Mouse (Mus musculus): ENCODE data around the gene Apobec3. TPM values are rescaled to one million over a fixed set of nuclear protein-coding genes. Genes with fewer than 3 reads are reported as not detected.
"Not testable (repeated sequence)": the region's sequence is repeated elsewhere in the genome, so short reads cannot be mapped to it uniquely, and the experiment has no call there.

The Apobec3 gene
- total RNA-seq, 2 experiments from 2014 or later: 28.4 to 33.4 TPM

DNA sequence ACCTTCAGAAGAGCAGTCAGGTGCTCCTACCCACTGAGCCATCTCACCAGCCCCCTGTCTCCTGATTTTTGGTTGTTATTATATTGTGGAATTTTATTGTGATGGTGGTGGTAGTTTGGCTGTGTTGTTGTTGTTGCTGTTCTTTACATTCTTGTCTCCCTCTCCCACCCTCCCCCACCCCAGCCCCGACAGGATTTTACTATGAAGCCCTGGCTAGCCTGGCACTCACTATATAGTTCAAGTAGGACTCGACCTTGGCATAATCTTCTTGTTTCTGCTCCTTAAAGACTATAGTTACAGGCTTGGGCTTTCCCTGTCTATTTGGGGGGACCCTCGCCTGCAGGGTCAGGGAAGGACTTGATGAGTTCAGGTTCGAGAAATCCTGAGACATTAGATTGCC lies 2.9 kb downstream of the Apobec3 start:
- DNase-seq (ENCODE audit: low spot score in 2 of 2): no peak

DNA sequence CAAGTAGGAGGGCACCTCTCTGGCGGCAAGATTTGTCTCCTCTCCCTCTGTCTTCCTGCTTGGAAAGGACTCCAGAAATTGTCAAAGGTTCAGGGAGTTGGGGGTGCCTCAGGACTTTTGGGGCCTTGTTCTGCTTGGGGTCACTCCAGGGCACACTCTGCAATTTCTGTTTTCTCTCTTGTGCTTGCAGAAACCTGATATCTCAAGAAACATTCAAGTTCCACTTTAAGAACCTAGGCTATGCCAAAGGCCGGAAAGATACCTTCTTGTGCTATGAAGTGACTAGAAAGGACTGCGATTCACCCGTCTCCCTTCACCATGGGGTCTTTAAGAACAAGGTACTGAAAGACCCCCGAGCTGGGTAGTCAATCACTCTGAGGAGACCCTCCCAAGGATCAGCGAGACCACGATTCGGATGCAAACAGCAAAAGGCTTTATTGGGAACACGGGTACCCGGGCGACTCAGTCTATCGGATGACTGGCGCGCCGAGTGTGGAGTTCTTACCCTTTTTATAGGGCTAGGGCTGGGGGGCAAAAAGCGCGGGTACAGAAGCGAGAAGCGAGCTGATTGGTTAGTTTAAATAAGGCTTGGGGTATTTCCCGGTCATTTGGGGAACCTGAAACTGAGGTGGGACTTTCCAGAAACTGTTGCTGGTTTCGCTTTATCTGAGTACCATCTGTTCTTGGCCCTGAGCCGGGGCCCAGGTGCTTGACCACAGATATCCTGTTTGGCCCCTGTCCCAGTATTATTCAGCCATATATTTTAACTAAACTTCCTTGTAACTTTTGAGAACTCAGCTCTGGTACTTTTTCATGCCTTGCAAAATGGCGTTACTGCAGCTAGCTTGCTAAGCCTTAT lies 4.0 kb downstream of the Apobec3 start:
- not testable (repeated sequence) for DNase-seq (ENCODE audit: low spot score in 2 of 2)

DNA sequence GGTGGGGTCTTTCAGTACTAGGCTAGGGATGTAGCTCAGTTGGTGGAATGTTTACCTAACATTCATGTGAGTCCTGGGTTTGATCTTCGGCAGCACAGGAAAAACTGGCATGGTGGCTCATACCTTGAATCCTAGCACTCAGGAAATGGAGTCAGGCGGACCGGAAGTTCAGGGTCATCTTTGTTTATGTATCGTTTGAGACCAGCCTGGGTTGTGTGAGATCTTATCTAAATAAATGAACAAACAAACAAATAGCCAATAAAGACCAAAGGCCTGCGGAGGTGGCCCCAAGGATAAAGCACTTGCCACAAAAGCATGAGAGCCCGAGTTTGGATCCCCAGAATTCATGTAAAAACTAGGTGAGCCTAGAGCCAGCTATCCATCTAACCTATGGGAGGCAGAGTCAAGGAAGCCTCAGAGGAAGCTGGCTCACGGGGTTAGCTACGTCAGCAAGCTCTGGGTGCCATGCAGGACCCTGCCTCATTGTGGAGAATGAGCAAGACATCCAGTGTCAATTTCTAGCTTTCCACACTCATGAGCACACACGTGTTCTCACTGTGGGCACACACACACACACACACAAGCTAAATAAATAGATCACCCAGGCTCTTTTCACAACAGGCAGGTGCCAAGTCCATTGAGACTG lies 4.7 kb downstream of the Apobec3 start:
- no peak for DNase-seq (ENCODE audit: low spot score in 2 of 2)

DNA sequence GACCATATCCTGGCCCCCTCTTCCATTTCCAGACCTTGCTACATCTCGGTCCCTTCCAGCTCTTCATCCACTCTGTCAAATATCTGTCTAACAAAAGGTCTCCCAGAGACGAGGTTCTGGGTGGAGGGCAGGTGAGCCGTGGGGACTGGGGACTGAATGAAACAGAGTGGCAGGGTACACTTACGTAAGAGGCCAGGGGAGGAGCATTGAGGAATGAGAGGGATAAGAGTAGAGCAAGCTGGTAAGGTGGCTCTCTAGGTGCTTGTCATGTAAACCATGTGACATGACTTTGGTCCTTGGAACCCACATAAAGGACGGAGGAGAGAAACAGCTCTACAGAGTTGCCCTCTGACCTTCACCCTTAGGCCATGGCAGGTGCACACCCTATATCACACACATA lies 7.5 kb downstream of the Apobec3 start:
- DNase-seq (ENCODE audit: low spot score in 2 of 2): no peak

DNA sequence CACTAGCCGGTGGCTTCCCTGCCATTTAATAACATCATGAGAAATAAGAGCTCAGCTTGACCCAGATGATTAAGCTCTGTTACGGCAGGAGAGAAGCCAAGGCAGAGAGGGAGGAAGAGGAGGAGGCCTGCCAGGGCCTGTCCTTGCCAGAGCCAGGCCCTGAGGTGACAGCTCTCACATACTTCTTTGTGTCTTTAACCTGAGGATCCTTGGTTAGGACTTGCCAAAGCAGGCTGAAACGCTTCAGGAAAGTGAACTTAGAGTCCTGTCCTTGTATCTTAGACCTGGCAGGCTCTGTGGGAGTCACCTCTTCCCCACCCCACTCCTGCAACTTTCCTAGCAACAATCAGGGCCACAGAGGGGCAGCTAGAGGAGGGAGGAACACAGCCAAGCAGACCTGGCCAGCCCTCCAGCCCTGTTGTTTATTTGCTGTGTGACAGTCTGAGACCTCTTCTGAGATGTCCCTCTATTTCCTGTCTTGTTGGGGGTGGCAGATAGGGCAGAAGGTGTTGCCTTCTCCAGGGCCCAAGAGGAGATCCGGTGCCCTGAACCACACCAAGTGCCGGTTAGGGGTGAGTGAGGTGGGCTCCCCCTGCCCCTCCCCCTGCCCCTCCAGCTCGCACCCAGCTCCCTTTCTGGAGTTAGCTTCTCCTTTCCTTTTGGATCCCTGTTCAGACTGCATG lies 8.5 kb downstream of the Apobec3 start:
- no peak for DNase-seq (ENCODE audit: low spot score in 2 of 2)

DNA sequence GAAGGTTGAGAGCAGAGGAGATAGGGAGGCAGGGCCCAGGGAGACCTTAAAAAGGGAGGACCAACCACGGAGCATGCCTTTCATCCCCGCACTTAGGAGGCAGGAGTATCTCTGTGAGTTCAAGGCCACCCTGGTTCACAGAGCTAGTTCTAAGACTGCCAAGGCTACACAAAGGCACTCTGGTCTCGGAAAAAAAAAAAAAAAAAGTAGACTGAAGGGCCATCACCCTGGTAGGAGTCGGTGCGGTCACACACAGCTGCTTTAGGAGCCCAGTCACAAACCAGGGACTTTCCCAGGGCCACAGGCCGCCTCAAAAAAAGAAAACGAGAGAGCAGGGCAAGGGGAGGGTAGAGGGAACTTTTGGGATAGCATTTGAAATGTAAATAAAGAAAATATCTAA lies 9.3 kb downstream of the Apobec3 start:
- DNase-seq (ENCODE audit: low spot score in 2 of 2): no peak

DNA sequence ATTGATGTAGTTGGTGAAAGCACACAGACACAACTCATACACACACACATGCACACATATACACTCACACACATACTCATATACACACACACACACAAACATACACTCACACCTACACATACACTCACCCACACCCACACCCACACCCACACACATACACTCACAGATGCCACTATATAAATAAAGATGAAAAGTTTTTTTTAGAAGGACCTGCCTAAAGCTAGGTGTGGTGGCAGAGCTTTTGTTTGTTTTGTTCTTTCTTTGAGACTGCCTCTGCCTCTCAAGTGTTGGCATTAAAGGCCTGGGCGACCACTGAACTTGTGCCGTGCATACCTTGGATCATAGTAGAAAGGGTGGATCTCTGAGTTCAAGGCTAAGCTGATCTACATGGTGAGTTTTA lies 9.9 kb downstream of the Apobec3 start:
- no peak for DNase-seq (ENCODE audit: low spot score in 2 of 2)

DNA sequence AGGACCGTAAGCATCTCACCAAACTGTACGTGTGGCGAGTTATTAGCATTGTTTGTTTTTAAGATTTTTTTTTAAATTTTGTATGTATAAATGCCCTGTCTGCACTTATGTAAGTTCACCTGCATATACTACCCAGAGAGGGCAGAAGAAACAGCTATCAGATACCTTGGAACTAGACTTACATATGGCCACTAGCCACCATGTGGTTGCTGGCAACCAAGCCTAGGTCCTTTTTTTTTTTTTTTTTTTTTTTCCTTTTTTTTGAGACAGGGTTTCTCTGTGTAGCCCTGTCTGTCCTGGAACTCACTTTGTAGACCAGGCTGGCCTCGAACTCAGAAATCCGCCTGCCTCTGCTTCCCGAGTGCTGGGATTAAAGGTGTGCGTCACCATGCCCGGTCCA lies 11.6 kb downstream of the Apobec3 start:
- not testable (repeated sequence) for DNase-seq (ENCODE audit: low spot score in 2 of 2)

DNA sequence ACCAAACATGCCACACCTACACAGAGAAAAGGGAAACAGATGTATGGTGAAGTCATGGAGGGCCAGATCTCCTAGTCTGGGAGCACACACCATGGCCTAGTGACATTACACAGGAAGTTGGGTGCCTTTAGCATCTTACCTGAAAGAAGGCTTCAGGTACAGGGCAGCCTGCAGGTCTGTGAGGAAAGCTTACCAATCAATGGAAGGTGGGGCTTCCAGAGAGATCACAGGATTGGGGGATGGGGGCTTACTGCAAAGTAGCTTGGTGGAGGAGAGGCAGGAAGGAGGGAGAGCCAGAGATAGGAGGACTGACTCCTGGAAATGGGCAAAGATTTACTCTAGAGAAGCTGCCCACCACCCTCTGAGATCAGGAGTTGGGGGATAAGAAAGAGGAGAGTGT lies 12.5 kb downstream of the Apobec3 start:
- DNase-seq (ENCODE audit: low spot score in 2 of 2): no peak

DNA sequence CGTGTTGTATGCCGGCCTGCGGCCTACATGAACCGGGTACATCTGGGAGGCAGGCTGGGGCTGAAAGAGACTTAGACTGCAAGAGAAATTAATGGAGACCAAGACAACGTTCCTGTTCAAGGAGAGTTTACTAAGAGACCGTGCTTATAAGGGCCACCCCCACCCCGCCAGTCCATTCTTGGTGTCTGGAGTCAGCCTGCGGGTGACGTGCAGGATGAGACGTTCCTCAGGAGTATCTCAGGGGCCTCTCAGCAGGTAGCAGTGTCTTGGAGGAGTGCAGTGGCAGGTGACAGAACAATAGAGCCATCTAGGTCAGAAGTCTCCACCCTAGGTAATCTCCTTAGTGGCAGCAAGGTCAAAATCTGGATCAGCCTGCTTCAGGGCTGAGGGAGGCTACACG lies 13.2 kb downstream of the Apobec3 start:
- not testable (repeated sequence) for DNase-seq (ENCODE audit: low spot score in 2 of 2)

DNA sequence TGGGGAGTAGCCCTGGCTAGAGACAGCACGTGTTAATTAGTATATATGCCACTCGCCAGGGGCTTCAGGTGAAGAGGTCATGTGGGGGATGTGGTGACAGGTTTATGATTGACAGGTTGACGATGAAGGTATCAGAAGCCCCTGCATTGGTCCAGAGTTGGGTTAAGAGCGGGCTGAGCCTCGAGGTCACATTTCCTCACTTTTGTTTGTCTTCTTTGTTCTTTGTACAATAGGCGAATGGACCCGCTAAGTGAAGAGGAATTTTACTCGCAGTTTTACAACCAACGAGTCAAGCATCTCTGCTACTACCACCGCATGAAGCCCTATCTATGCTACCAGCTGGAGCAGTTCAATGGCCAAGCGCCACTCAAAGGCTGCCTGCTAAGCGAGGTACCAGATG lies 13.8 kb downstream of the Apobec3 start:
- DNase-seq (ENCODE audit: low spot score in 2 of 2): no peak

DNA sequence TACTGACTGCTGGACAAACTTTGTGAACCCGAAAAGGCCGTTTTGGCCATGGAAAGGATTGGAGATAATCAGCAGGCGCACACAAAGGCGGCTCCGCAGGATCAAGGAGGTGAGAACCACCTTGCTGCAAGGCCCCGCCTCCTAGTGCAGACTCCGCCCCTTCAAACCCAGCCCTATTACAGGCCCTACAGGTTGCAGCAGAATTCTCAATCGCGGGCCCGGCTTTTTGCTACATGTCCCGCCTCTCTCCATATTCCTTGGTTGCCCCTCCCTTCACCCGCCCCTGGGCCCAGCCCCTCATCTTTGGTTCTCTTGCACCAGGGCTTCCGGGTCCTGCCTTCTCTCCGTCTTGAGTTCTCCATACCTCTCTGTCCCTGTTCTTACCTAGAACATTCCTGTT lies 15.4 kb downstream of the Apobec3 start:
- no peak for DNase-seq (ENCODE audit: low spot score in 2 of 2)

DNA sequence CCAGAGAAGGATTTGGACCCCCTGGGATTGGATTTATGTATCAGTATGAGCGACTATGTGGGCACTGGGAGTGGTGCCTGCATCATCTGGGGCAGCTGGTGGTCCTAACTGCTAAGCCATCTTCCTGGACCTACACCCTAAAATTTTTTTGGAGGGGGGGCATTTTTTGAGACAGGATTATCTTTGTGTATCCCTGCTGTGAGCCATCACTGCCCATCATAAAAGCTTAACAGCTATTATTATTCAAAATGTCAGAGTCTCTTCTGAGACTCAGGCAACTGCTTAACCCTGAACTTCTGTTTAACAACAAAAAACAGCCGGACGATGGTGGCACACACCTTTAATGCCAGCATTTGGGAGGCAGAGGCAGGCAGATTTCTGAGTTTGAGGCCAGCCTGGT lies 17.5 kb downstream of the Apobec3 start:
- DNase-seq (ENCODE audit: low spot score in 2 of 2): not testable (repeated sequence)

DNA sequence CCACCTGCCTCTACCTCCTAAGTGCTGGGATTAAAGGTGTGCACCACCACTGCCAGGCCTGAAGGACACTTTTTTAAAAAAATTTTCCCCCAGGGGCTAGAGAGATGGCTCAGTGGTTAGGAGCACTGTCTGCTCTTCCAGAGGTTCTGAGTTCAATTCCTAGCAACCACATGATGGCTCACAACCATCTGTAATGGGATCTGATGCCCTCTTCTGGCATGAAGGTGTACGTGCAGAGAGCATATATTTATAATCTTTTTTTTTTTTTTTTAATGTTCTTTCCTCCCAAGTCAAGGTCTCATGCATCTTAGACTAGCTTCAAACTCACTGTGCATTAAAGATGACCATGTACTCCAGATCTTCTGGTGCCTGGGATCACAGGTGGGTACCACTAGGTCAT lies 19.4 kb downstream of the Apobec3 start:
- DNase-seq (ENCODE audit: low spot score in 2 of 2): not testable (repeated sequence)

DNA sequence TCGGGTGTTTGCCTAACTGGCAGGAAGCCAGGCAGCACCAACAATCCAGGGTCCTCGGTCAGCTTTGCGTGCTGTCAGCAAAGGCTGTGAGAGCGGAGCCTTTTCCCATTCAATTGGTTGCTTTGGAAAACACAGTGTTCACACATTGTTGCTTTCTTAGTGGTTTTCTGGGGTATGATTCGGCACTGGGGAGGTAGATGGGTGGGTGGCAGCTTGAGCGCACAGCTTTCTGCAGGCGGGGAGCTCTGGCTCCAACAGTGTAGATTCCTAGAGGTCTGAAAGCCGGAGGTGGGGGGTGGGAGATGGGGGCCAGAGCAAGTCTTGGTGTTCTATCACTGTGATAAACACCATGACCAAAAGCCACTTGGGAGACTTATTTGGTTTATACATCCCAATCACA lies 19.9 kb downstream of the Apobec3 start:
- no peak for DNase-seq (ENCODE audit: low spot score in 2 of 2)

DNA sequence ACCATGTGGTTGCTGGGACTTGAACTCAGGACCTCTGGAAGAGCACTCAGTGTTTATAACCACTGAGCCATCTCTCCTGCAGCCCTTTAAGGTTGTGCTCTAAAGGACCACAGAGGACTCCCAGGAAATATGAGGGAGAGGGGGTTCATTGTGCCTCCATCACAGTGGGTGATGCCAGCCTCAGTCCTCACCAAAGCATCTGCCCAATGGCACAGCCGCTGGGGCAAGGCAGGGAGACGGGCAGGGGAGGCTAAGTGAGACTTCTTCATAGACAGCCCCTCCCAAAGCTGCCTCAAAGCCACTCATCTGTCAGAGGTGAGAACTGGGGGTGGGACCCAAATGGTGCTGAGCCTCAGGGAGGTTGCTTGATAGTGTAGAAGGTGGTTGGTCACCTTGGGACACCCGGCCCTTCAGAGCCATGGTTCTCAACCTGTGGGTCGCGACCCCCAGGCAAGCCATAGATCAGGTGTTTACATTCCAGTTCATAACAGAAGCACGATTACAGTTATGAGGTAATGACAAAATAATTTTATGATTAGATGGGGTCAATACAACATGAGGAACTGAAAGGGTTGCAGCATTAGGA lies 22.4 kb downstream of the Apobec3 start:
- DNase-seq (ENCODE audit: low spot score in 2 of 2): no peak

DNA sequence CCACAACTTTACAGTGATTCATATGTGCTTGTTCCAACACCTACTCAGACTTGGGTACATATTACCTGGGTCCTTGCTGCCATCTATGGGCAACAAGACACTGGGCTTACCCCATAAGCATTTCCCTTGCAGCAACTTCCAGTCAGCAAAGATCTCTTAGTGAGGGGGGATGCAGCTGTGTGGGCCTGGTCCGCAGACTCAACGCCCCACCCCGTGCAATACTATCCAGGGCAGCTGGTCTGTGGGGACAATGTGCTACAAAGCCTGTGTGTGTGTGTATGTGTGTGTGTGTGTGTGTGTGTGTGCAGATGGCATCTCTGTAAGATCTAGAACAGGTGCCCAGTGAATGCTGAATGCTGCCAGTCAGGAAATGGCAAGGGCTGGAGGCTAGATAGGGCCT lies 22.9 kb downstream of the Apobec3 start:
- no peak for DNase-seq (ENCODE audit: low spot score in 2 of 2)

DNA sequence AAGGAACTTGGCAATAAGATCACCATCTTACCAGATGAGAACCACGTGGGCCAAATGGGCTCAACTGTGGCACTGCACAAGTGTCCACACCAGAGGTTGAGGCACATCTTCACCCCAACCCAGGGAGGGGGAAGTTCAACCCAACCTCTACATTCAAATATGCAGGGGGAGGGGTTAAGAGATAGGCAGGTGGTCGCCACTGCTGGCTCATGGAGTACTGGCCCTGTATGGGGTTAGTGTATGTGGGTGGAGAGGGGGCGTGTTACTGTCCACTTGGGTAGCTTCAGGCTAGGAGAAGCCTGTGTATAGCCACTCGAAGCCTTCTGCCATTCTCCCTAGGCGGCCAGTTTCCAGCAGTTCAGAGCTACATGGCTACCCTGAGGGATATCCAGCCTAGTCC lies 24.7 kb downstream of the Apobec3 start:
- DNase-seq (ENCODE audit: low spot score in 2 of 2): no peak

DNA sequence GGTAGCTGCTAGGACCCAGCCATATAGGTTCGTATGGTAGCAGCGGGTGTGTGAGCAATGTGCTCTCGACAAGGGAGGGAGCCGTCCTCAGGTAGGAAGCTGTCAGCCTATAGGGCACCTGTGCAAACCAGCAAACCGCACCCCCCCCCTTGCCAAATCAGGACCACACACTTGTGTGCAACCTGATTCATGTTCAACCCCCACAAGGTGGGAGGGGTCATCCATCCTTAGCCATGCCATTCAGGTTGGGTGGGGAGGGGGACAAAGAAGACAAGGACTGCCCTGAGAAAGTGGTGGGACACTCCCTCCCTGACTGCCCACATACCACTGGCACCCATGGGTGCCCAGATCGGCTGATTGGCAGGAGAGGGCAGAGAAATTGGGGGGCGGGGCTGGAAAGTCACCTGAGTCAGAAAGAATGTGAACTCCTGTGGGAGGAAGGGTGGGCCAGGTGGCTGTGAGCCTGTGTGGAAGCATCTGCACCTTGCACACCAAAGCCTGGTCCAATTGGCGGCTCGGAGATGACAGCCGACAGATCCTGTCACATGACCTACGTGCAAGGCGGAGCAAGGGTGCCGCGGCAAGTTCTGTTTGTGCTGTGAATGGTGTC lies 25.8 kb downstream of the Apobec3 start:
- no peak for DNase-seq (ENCODE audit: low spot score in 2 of 2)

DNA sequence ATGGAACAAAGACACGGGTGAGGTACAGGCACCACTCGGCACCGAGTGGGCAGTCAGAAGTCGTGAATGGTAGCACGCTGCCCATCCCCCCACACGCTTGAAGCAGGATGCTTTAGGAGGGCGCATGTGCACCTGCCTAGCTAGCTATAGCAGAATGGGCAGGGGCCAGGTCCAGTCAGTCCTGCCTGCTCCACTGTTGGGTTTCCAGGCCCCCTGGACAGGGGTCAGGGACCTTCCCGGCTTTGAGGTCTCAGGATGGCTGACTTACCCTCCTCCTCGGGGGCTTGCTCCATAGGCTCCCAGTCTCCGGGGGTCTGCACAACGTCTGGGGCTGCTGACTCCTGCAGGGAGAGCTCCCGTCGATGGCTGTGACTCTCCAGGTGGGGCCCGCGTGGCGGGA lies 27.0 kb downstream of the Apobec3 start:
- no peak for DNase-seq (ENCODE audit: low spot score in 2 of 2)

DNA sequence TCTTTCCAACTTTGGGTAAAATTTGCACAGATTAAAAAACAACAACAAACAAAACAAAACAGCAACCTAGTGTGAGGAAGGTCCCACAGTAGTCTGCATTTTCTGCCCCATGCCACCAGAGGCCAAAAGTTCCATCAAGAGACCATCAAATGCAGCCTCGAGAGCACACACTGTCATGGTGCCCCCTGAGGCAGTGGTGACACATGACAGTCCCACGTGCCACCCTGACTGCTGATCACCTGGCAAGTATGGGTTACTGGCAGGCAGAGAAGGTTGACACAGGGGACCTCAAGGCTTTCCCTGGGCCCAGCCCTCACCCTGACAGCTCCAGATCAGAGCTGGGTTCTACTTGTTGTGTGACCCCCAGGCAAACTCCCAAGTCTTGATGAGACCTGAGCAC lies 28.3 kb downstream of the Apobec3 start:
- no peak for DNase-seq (ENCODE audit: low spot score in 2 of 2)

All from adrenal gland, postnatal 4 days (tissue).